Mouse (Mus musculus) megakaryocyte, embryonic 14.5 days (primary cell): ENCODE results near the gene Stac.

Experiments used
- FLI1 ChIP-seq: IDR thresholded peaks from 2 replicates; pipeline ENCODE4 v1.6.1; 2012; ENCODE audit warnings: low read length, inconsistent platforms, mixed read lengths
- GATA1 ChIP-seq: IDR thresholded peaks from 3 replicates; pipeline ENCODE4 v1.6.1; 2012; ENCODE audit warnings: mixed read lengths, low read length, inconsistent platforms, borderline replicate concordance

DNA sequence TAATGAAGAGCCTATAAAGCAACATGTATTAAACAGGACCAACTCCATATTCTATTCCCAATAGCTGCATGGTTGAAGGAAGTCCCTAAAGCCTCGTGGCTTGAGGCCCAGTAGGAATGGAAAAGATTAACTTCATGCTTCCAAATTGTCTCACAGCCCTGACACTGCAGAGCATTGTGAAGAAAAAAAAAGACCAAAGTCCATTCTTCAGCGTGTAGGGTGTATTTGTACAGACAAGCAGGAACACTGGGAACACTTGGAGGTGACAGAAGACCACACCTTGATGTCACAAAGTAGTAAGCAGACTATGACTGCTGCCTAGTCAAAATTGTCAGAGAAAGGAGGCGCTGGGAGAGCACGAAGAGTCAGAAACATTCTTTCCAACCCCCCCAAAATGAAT lies 45.9 kb downstream of the Stac start:
- no peak for TF ChIP-seq GATA1
- no peak for TF ChIP-seq FLI1
